Mouse (Mus musculus) heart, postnatal 25 days (tissue): ENCODE measurements around the gene Per1. TPM values are rescaled to one million over a fixed set of nuclear protein-coding genes. Genes with fewer than 3 reads are reported as not detected.

Source experiments
- DNase-seq: peaks from one replicate; pipeline ENCODE4 v3.0.0; 2022; ENCODE audit warnings: low spot score
- intact Hi-C: fragments of 180-260 bp; cut with DNase I; formaldehyde crosslinking; loops from one replicate; pipeline ENCODE4 v1.15.1; 2025
- total RNA-seq, 2 experiments: library from RNA; stranded (reverse); gene quantifications; 2 replicates each; pipeline ENCODE4 v1.2.3; 2021

The Per1 gene
- total RNA-seq, 2 experiments from 2014 or later, result 32.3 to 61.0 TPM

DNA sequence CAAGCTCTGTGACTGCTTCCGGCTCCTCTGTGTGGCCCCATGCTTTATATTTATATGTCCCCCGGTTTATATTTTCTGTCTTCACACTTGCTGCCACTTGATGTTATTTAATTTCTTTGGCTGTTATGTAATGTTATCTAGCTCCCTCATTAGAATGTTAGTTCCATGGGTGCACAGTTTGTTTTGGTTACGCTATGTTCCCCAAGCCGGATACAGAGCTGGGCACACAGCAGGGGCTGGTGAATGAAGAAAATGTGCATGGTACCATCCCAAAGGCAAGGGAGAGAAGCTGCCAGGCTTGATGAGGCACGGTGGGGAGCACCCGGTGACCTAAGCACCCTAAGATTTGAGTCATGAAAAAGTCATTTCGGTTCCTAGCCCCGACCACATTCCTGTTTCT, 58.8 kb downstream of the Per1 start:
- DNase-seq, result no peak
- intact Hi-C loops, result no loop called here

DNA sequence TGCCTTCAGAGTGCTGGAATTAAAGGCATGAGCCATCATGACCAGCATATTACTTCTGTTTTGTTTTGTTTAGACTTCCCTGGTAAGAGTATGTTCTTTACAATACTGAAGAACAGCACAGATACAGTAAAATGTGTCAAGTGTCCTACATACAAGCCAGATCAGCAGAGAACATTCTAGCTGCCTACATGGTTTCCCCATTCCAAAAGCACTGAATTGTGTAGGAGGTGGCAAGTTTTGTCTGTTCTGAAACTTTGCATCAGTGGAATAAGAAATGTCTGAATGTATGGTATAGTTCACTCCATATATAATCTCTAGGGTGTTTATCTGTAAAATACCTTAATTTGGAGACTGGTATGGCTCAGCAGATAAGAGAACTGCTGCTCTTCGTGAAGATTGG, 60.3 kb downstream of the Per1 start:
- intact Hi-C loops, result no loop called here
- DNase-seq, result no peak

DNA sequence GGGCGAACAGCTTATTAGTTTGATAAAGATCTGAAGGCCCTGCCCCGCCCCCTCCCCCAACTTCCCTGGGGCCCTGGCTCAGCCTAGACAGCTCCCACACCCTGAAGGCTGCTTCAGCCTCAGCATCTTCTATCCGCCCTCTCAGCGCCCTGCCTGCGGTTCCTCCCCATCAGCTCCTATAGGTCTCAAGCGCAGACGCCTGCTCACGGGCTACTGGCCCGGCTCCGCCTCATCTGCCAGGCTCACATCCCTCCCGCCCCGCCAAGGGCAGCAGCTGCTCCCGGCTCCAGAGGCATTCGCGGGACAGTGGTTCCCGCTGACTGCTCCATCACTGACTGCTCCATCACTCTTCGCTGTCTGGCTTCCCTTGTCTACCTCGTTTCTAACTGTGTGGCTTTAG, 61.8 kb downstream of the Per1 start, which contains the start of gene Alox12b:
TSS of gene Alox12b (plus strand) at position 190 of the 400 bp plus-strand sequence.
- intact Hi-C loops, result no loop called here
- DNase-seq, result no peak

Other genes with a start within 250 kb of the Per1 start
- 10 to 100 TPM; 56.0 to 60.9 TPM for gene Ndel1, start 223.4 kb upstream of the Per1 start, total RNA-seq
- under 1 TPM in 1 of 2 experiments, not detected in 1; 0.08 TPM for gene Rnf222, start 206.7 kb upstream of the Per1 start, total RNA-seq
- 100 to 1,000 TPM; 612 to 679 TPM for gene Rpl26, start 193.6 kb upstream of the Per1 start, total RNA-seq
- not detected for gene Odf4, start 168.1 kb upstream of the Per1 start, total RNA-seq
- gene Arhgef15, start 137.7 kb upstream of the Per1 start, total RNA-seq, result 10 to 100 TPM; 28.1 to 32.4 TPM
- gene Slc25a35, start 127.1 kb upstream of the Per1 start, total RNA-seq, result 1 to 10 TPM; 6.4 to 7.4 TPM
- gene Rangrf, start 120.0 kb upstream of the Per1 start, total RNA-seq, result 10 to 100 TPM; 80.3 to 89.1 TPM
- gene Pfas, start 86.8 kb upstream of the Per1 start, total RNA-seq, result 1 to 10 TPM; 5.6 to 6.8 TPM
- 10 to 100 TPM; 11.5 to 13.7 TPM for gene Ctc1, start 79.3 kb upstream of the Per1 start, total RNA-seq
- 1 to 10 TPM in 1 of 2 experiments, under 1 TPM in 1; 0.62 to 1.2 TPM for gene Aurkb, start 49.6 kb upstream of the Per1 start, total RNA-seq
- 10 to 100 TPM; 14.4 to 16.4 TPM for gene Borcs6, start 35.5 kb upstream of the Per1 start, total RNA-seq
- 1 to 10 TPM; 4.4 to 9.8 TPM for gene Tmem107, start 24.4 kb upstream of the Per1 start, total RNA-seq
- 10 to 100 TPM; 59.6 to 65.7 TPM for gene Vamp2, start 6.7 kb upstream of the Per1 start, total RNA-seq
- gene Hes7, start 25.2 kb downstream of the Per1 start, total RNA-seq, result under 1 TPM in 1 of 2 experiments, not detected in 1; 0.14 TPM
- under 1 TPM in 1 of 2 experiments, not detected in 1; 0.21 TPM for gene 9130213A22Rik, start 27.4 kb downstream of the Per1 start, total RNA-seq
- not detected for gene Aloxe3, start 30.7 kb downstream of the Per1 start, total RNA-seq
- gene Alox12b, start 61.8 kb downstream of the Per1 start, total RNA-seq, result not detected
- gene Alox8, start 102.6 kb downstream of the Per1 start, total RNA-seq, result 1 to 10 TPM; 1.6 to 1.8 TPM
- 1 to 10 TPM; 1.4 to 1.5 TPM for gene Gucy2e, start 141.8 kb downstream of the Per1 start, total RNA-seq
- gene Cntrob, start 228.6 kb downstream of the Per1 start, total RNA-seq, result 1 to 10 TPM; 2.6 to 5.3 TPM
- gene Trappc1, start 228.8 kb downstream of the Per1 start, total RNA-seq, result 10 to 100 TPM; 48.0 to 53.0 TPM
- under 1 TPM; 0.22 to 0.29 TPM for gene Kcnab3, start 231.0 kb downstream of the Per1 start, total RNA-seq
- under 1 TPM; 0.16 to 0.17 TPM for gene Rnf227, start 245.2 kb downstream of the Per1 start, total RNA-seq